Mouse (Mus musculus): ENCODE data around the gene Ifit3b.
A peak's percentile ranks its signal among the peaks of the same experiment; 100 is the strongest.
"Not testable (repeated sequence)": the region's sequence is repeated elsewhere in the genome, so short reads cannot be mapped to it uniquely, and the experiment has no call there.

Gene Ifit3b

DNA sequence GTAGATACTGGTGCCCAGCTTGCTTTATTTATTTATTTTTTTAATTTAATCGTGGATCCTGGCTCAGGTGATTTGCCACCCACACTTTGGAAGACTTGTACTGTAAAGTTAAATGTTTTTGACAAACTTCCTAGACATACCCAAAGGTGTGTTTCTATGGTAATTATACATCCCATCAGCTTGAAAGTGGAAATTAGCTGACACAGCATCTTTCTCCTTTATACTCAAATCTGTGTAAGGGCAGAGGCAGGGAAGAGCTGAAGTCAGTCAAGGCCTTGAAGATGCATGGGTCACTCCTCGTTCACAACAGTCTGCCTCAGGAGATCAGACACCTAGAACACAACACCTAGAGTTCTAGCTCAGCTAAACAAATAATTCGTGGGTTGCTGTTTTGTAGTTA is 2.3 kb downstream of the Ifit3b start:
- not testable (repeated sequence) for DNase-seq (ENCODE audit: low read depth, low spot score)

DNA sequence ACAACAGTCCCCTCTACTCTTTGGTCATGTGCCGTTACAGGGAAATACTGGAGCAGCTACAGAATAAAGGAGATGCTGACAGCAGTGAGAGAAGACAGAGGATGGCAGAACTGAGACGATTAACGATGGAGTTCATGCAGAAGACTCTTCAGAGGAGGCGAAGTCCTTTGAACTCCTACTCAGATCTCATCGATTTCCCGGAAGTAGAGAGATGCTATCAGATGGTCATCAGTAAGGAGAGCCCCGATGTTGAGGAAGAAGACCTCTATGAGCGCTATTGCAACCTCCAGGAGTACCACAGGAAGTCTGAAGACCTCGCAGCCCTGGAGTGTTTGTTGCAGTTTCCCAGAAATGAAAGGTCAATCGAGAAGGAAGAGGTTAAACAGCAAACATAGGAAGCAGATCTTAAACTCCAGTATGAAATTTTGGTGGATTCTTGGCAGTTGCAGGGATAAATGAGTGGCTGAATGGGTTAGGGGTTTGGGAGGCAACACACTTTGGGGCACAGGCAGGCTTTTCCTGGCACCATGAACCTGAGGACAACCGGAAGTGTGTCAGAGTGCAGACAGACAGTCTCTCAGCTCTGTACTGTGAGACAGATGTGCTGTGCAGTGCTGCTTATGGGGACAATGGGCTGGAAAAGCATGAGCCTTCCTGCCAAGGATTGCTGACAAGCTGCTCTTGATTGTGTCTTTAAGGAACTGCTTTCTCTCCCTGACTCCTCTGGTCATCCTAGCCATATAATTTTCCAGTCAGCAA is 4.7 kb downstream of the Ifit3b start:
- not testable (repeated sequence) for DNase-seq (ENCODE audit: low read depth, low spot score)

DNA sequence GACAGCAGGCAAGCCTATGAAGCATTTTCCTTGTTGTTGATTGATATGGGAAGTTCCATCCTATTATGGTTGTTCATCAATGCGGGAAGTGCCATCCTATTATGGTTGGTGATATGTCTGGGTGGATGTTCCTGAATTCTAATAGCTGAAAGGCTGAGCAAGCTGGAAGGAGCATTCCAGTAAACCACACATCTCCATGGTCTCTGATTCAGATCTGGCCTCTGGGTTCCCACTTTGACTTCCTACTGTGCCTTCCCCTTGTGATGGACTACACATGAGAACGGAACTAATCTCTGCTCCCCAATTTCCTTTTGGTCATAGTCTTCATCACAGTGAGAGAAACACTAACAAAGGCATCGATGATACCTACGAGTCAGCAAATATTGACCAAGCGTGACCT is 13.1 kb downstream of the Ifit3b start:
- DNase-seq (ENCODE audit: low read depth, low spot score) = no peak

DNA sequence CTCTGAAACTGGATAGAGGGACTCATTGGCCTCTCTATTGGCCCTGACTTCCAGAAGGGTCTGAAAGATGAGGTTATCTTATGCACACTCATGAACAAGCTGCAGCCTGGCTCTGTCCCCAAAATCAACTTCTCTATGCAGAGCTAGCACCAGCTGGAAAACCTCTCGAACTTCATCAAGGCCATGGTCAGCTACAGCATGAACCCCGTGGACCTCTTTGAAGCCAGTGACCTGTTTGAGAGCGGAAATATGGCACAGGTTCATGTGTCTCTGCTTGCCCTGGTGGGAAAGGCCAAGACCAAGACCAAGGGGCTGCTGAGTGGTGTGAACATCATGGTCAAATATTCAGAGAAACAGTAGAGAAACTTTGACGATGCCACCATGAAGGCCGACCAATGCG is 16.0 kb downstream of the Ifit3b start:
- DNase-seq (ENCODE audit: low read depth, low spot score) = no peak

DNA sequence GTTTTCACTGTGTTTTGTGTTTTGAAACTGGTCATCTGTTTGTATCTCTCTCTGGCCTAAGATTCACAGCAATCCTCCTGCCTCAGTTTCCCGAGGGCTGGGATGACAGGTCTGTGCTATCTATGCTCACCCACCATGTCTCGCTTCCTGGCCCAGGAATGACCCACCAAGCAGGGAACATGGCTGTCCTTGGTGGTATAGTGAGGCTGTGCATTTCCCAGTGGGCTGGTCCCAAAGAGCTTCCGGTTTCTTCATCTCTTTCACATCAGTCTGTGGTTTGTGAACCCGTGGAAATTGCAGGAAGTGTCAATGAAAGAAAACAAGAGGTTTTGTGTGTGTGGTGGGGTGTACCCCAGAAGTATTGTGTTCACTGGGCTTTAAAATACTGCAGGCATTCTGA is 16.9 kb downstream of the Ifit3b start:
- no peak for DNase-seq (ENCODE audit: low read depth, low spot score)

DNA sequence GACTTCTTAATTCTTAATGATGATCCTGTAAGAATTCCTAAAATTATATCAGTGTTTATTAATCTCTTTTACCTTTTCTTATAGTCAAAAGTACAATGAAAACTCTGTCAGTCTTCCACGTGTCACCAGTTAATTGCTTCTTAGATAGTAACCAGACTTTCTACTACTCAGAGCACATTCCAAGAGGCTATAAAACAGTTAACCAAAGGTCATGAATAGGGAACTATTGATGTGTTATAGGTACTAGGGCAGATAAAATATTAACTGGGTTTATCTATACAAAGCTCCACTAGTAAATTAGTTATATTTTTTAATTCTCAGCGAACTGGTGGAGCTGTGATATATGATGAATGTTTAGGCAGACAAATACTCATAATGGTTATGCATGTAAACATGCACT is 19.7 kb downstream of the Ifit3b start:
- no peak for DNase-seq (ENCODE audit: low read depth, low spot score)

DNA sequence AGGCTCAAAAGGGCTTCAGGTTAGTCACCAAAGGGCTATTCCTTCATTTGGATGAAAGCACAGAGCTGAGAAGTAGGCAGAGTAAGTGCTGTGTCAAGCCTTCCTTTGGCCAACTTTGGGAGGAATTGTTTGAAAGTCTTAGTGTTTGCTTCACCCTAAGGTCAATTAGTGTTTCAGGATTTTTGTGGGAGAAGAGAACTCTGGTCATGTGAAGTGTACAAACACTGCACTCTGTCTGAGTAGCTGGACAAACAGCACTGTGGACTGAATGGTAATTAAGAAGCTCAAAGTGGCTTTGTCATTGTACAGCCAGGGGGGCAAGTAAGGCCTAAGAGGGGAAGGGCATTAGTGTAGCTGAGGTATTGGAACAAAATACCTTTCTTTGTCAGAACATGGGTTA is 23.7 kb downstream of the Ifit3b start:
- DNase-seq (ENCODE audit: low read depth, low spot score) = no peak

DNA sequence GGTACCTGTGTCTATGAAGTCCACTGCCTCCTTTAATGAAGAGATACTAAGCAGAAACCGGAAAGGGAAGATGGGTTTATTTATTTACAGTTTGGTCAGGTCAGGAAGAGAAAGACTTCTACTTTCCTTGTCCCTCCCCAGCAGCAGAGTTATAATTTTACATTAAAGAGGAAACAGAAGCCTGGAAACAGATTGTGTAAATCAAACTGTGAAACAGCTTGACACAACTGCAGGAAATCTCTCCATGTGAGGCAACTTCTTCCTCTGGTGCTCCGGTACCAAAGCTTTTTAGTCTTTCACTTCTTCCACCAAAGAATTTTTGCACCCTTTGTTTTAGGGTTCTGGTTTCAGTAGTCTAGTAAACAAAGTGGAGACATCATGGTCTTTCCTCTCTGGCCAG is 25.7 kb downstream of the Ifit3b start:
- DNase-seq (ENCODE audit: low read depth, low spot score) = no peak

DNA sequence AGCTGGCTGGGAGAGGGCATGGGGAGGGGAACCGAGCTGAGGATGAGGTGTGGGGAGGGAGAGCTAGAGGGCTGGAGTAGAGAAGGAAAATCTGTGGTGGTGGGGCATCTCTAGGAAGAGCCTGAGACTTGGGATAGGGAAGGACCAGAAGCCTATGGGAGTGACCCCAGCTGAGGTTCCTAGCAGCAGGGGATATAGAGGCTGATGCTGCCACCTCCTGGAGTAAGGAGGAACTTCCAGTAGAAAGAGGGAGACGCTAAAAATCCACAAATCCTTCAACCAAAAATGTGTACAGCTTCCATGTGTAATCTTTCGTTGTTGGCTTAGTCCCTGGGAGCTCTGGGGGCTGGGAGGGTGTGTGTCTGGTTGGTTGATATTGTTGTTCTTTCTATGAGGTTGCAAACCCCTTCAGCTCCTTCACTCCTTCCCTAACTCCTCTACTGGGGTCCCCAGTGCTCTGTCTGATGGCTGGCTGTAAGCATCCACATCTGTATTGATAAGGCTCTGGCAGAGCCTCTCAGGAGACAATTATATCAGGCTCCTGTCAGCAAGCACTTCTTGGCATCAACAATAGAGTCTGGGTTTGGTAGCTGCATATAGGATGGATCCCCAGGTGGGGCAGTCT is 29.3 kb downstream of the Ifit3b start:
- peak; percentile 23 for DNase-seq (ENCODE audit: low read depth, low spot score)

DNA sequence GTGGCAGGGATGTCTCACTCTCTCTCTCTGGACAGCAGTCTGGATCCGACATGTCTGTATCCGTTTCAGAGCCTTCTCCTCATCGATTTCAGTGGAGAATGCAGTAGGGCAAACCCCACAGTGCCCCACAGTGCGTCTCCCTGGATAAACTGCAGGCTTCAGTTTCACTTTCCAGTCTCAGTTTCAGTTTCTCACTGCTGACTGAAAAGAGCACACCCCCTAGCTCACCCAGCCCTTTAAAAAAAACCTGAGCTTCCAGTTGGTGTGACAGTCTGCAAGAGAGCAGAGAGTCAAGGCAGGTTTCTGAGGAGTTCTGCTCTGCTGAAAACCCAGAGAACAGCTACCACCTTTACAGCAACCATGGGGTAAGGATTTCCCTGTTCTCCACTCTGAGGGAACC is 32.9 kb downstream of the Ifit3b start, which contains the start of the genes Ifit1bl2 and Ifit1:
Ifit1bl2 (minus strand) TSS at position 121 of the 400 bp plus-strand sequence.
Ifit1 (plus strand) TSS at position 249 of the 400 bp plus-strand sequence.
- no peak for DNase-seq (ENCODE audit: low read depth, low spot score)

DNA sequence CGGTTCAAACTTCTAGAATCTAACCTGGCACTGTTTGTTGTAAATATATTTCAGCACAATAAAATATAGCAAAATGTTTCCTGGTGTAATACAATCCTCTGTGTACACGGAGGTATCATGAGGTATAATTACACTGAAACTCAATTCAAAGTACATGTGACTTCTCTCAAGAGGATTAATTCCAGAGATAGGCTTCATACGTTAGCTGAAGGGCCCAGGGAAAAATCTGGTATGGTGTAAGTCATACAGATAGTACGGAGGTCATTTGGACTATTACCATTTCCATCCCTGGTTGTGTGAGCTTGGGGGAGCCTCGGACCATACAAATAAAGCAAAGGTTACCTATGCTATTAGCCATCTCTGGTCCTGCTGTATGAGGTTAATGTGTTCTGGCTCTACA is 34.8 kb downstream of the Ifit3b start:
- no peak for DNase-seq (ENCODE audit: low read depth, low spot score)

DNA sequence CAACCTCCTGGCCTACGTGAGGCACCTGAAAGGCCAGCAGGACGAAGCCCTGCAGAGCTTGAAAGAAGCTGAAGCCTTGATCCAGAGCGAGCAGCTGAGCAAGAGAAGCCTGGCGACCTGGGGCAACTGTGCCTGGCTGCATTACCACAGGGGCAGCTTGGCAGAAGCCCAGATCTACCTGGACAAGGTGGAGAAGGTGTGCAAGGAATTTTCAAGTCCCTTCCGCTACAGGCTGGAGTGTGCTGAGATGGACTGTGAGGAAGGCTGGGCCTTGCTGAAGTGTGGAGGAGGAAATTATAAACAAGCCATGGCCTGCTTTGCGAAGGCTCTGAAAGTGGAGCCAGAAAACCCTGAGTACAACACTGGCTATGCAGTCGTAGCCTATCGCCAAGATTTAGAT is 39.9 kb downstream of the Ifit3b start:
- DNase-seq (ENCODE audit: low read depth, low spot score) = not testable (repeated sequence)

DNA sequence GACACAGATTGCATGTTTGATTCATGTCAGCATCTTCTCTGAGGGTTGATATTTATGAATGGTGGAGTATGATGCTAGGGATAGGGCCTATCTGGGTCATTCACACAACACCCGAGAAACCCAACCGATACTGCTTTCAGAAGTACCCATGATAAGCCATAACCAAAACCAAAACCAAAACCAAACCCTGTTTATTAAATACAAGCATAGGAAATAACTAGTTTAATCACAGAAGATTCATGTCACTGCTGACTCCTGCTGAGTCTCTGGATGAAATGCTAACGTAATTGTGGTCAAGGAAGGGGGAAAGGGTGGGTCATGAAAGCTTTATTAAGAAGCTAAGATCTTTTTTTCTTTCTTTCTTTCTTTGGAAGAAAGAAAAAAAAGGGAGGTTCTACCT is 42.5 kb downstream of the Ifit3b start:
- no peak for DNase-seq (ENCODE audit: low read depth, low spot score)

DNA sequence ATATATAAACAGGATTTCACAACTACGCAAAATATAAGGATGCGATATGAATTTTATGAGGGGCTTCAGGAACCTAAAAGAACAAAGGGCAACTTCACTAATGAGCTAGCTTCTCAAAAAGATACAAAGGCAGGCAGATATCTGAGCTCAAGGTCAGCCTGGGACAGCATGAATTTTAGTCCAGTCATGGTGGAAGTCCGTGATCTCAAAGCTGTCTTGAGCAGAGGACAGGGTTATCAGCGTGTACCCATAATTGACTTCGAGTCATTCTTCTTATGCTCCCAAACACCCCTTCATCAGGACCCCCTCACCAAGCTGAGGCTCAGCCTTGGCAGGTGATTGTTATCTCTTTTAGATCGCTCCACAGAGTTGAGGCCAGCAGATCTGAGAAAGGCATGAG is 43.2 kb downstream of the Ifit3b start:
- DNase-seq (ENCODE audit: low read depth, low spot score) = no peak

DNA sequence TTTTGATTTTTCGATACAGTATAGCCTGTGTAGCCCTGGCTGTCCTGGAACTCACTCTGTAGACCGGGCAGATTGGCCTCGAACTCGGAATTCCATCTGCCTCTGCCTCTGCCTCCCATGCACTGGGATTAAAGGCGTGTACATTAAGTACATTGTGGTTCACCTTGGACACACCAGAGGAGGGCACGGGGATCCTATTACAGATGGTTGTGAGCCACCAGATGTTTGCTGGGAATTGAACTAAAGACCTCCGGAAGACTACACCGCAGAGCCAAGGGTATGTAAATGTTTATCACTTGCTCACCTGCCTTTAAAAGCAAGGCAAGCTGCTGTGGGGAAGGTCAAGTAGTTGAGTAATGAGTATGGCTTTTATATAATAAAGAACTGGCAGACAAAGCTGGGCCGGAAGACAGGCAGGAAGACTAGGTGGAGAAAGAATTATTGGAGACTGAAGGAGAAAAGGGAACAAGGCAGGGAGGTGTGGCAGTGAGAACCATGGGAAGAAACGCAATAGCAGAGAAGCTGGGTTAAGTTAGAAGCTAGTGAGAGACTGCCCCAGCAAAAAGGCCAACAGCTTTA is 47.5 kb downstream of the Ifit3b start:
- no peak for DNase-seq (ENCODE audit: low read depth, low spot score)

DNA sequence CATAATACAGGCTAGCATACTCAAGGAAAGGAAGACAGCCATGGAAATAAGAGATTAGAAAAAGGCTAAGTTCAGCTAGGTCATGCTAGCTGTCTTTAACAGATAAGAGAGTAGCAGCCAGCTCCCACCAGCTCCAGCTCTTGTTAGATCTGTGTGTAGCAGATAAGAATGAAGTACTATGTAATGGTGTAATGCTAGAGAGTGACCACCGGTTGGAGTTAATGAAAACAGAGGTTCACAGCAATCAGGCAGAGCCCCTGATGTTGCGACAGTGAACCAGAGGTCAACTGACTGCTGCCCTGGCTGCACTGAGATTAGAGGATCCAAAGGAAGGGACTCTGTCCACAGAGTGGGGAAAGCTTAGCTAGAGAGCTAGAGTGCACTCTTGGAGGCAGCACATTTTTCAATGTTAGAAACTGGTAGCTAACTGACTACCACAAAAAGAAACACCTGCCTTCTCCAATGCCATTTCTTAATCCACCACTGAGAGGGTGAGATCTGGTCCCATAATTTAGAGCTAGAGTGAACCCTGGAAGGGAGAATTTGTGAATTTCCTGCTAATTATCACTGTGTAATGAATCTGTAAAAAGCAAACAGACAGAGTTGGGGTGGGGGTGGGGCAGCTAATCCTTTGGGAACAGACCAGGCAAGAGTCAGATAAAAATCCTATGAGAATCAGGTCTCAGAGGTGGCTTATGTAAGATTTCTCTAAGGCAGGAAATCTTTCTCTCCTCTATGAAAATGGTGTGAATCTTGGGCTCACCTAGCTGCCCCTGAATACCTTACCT is 48.9 kb downstream of the Ifit3b start:
- DNase-seq (ENCODE audit: low read depth, low spot score) = no peak

DNA sequence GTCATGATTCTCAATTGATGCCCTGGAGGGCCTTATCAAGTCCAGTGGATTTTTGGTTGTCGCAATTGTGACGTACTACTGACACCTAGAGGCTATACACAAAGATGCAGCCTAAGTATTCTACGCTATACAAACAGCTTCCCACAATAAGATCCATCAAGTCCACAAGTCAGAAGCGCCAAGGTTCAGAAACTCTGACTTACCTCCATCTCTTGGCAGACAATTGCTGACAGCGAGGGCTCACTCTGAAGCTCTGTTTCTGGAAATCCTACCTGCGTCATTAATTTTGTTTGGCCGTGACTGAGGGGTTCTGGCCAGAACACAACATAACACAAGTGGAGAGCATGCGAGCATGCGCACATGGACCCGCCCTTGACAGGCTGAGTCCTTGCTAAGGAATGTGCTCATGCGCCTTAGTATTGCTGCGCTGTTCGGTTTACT is 54.3 kb downstream of the Ifit3b start:
- peak; percentile 40 for DNase-seq (ENCODE audit: low read depth, low spot score)

DNA sequence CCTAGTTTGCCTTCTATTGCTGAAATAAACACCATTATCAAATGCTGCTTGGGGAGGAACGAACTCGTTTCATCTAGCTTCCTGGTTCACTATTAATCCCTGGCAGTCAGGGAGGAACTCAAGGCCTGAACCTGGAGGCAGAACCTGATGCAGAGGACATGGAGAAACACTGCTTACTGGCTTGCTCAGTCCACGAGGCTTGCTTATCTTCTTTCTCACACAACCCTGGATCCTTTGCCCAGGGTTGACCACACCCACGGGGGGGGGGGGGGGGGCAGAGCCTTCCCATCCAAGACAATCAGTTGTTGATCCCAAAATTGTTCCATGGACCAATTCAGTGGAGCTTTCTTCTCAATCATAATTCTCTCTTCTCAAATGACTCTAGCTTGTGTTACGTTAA is 55.0 kb downstream of the Ifit3b start:
- DNase-seq (ENCODE audit: low read depth, low spot score) = no peak

All from retina, adult 2 months (tissue).